Mouse (Mus musculus): Measurements from ENCODE around the gene Calr3. TPM values are rescaled to one million over a fixed set of nuclear protein-coding genes. Genes with fewer than 3 reads are reported as not detected.

Calr3 gene
- polyA plus RNA-seq, 1 experiment from 2014 or later = 0.71 TPM

- DNase-seq (ENCODE audit: low spot score, missing footprints) (peak; percentile 94), ATAC-seq (ENCODE audit: low FRiP score) (peak; percentile 80)
- Histone ChIP-seq H3K4me3 (ENCODE audit: low read depth, low read length) (peak overlapping the region; percentile 94), H3K36me3 (ENCODE audit: control insufficient read depth, insufficient read depth, low read length) (0 out of 2 replicates have a peak, but pooled peaks cover 3% of the 10 kb centered on the region), H3K4me1 (ENCODE audit: control insufficient read depth, insufficient read depth, low read length) (peaks cover 11% of the 10 kb centered on the region), H3K9ac (ENCODE audit: low read length) (peak overlapping the region; percentile 87), H3K4me2 (peak overlapping the region; percentile 64), H3K27me3 (ENCODE audit: control insufficient read depth, insufficient read depth, low read length) (no peaks in the 10 kb centered on the region), H3K27ac (ENCODE audit: low read depth, low read length) (peak overlapping the region; percentile 32; the same call in 1 of the 2 replicates), H3K9me3 (ENCODE audit: control insufficient read depth, low read length) (no peaks in the 10 kb centered on the region)
- under 1% methylated on average over 66 of the region's 73 CpGs for WGBS
These were observed 22.9 kb downstream of the Calr3 start for GRCm38 (mm10) chr8:72420571-72421361.

DNA sequence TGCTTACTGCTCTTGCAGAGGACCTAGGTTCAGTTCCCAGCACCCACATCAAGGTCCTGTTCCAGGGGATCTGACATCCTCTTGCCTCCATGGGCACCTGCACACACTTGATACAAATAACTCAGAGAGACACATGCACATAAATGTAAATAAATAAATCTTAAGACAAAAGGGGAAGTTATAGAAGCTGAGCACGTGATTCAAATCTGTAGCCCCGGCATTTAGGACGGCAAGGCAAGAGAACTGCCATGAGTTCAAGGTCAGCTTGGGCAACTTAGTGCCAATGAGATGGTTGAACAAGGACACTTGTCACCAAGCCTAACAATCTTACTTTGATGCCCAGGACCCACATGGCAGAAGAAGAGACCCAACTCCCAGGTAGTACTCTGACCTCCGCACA is 25.6 kb downstream of the Calr3 start:
- no peak for DNase-seq (ENCODE audit: low spot score, missing footprints)
- WGBS = 94% methylated on average over 4 of the region's 4 CpGs
- Histone ChIP-seq H3K27me3 (ENCODE audit: control insufficient read depth, insufficient read depth, low read length) (no peaks in the 10 kb centered on the region), H3K4me1 (ENCODE audit: control insufficient read depth, insufficient read depth, low read length) (peaks cover 11% of the 10 kb centered on the region), H3K9me3 (ENCODE audit: control insufficient read depth, low read length) (no peaks in the 10 kb centered on the region), H3K4me2 (no peak overlapping the region), H3K27ac (ENCODE audit: low read depth, low read length) (no peak overlapping the region), H3K9ac (ENCODE audit: low read length) (no peak overlapping the region), H3K4me3 (ENCODE audit: low read depth, low read length) (no peak overlapping the region), H3K36me3 (ENCODE audit: control insufficient read depth, insufficient read depth, low read length) (0 out of 2 replicates have a peak, but pooled peaks cover 3% of the 10 kb centered on the region)
- ATAC-seq (ENCODE audit: low FRiP score) = no peak

DNA sequence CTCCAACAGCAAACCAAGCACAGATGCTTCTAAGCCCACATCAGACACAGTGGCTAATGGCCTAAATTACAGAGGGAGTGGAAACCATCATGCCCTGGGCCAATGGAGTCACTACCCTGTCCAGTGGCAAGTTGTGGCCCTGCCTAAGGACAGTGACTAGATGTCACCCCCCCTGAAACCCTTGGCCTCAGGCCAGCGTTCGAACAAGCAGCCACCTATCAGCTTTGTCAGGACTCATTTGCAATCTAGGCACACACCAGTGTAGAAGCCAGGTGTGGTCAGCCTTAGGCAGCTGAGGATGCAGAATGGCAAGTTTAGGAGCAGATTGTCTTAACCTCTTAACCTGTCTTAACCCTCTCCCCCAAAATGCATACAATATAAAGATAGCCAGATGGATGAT is 28.4 kb downstream of the Calr3 start:
- Histone ChIP-seq H3K9ac (ENCODE audit: low read length) (no peak overlapping the region), H3K36me3 (ENCODE audit: control insufficient read depth, insufficient read depth, low read length) (0 out of 2 replicates have a peak, but pooled peaks cover 6% of the 10 kb centered on the region), H3K27me3 (ENCODE audit: control insufficient read depth, insufficient read depth, low read length) (no peaks in the 10 kb centered on the region), H3K9me3 (ENCODE audit: control insufficient read depth, low read length) (no peaks in the 10 kb centered on the region), H3K4me3 (ENCODE audit: low read depth, low read length) (no peak overlapping the region), H3K27ac (ENCODE audit: low read depth, low read length) (no peak overlapping the region), H3K4me1 (ENCODE audit: control insufficient read depth, insufficient read depth, low read length) (peaks cover 10% of the 10 kb centered on the region), H3K4me2 (no peak overlapping the region)
- no peak for ATAC-seq (ENCODE audit: low FRiP score)
- DNase-seq (ENCODE audit: low spot score, missing footprints) = no peak
- WGBS = 91% methylated on average over 2 of the region's 2 CpGs

DNA sequence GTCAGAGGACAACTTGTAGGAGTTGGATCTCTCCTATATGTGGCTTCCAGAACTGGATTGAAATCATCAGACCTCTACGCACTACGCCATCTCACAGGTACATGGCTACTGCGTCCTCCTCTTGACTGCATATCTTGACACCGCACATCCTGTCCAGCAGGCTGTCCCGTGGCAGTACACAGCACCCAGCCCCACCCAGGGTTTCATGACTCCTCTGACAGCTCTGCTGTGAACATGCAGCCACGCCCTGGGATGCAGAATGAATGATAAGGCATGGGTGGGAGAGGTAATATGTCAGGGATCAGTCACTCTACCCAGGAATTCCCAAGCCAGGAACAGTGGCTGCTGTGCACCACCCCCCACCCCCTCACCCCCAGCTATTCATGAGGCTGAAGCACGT is 29.8 kb downstream of the Calr3 start:
- DNase-seq (ENCODE audit: low spot score, missing footprints) (no peak), ATAC-seq (ENCODE audit: low FRiP score) (no peak)
- Histone ChIP-seq H3K27me3 (ENCODE audit: control insufficient read depth, insufficient read depth, low read length) (no peaks in the 10 kb centered on the region), H3K4me2 (no peak overlapping the region), H3K4me3 (ENCODE audit: low read depth, low read length) (no peak overlapping the region), H3K27ac (ENCODE audit: low read depth, low read length) (no peak overlapping the region), H3K36me3 (ENCODE audit: control insufficient read depth, insufficient read depth, low read length) (0 out of 2 replicates have a peak, but pooled peaks cover 6% of the 10 kb centered on the region), H3K9ac (ENCODE audit: low read length) (no peak overlapping the region), H3K4me1 (ENCODE audit: control insufficient read depth, insufficient read depth, low read length) (peaks cover under 1% of the 10 kb centered on the region; the same call in 1 of the 2 replicates), H3K9me3 (ENCODE audit: control insufficient read depth, low read length) (no peaks in the 10 kb centered on the region)
- WGBS = 93% methylated on average over 7 of the region's 7 CpGs

DNA sequence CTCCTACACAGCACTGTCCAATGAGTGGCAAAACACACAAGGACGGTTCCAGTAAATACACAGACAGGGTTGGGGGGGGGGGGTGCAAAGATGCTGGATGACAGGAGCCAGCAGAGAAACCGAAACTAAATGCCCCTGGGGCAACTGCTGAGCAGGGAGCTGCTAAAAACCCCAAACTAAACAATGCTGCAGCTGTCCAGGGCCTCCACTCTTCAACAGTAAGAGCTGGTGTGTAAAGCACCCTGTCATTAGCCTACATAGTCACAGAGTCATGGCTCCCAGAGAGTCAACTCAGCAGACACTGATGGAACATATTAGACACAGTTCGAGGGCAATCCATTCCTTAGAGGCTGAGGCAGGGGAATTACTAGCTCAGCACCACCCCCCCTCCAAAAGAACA is 34.2 kb downstream of the Calr3 start:
- H3K4me3 ChIP-seq (ENCODE audit: low read depth, low read length) = no peak overlapping the region
- no peak for ATAC-seq (ENCODE audit: low FRiP score)
- no peaks in the 10 kb centered on the region for H3K9me3 ChIP-seq (ENCODE audit: control insufficient read depth, low read length)
- WGBS = 83% methylated on average over 3 of the region's 3 CpGs
- H3K4me1 ChIP-seq (ENCODE audit: control insufficient read depth, insufficient read depth, low read length) = no peaks in the 10 kb centered on the region
- no peak for DNase-seq (ENCODE audit: low spot score, missing footprints)
- no peak overlapping the region for H3K9ac ChIP-seq (ENCODE audit: low read length)
- no peaks in the 10 kb centered on the region for H3K27me3 ChIP-seq (ENCODE audit: control insufficient read depth, insufficient read depth, low read length)
- no peak overlapping the region for H3K27ac ChIP-seq (ENCODE audit: low read depth, low read length)
- 0 out of 2 replicates have a peak, but pooled peaks cover 3% of the 10 kb centered on the region for H3K36me3 ChIP-seq (ENCODE audit: control insufficient read depth, insufficient read depth, low read length)
- no peak overlapping the region for H3K4me2 ChIP-seq

DNA sequence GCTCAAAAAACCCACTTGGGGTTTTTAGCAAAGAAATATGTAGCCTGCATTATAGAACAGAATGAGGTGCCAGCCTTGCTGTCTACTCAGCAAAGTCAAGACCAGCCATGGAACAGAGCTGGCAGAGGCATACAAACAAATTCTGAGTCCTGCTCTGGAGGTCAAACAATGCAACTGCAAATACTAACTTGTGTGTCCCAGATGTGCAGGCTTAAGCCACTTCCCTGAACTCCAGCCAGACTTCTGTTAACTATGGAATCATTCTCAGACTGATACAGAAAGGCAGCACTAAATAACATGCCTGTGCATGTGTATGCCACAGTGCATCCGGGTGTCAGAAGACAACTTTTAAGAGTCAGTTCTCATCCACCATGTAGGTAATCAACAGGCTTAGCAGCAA is 35.8 kb downstream of the Calr3 start:
- no peak overlapping the region for H3K4me3 ChIP-seq (ENCODE audit: low read depth, low read length)
- 0 out of 2 replicates have a peak, but pooled peaks cover 3% of the 10 kb centered on the region for H3K36me3 ChIP-seq (ENCODE audit: control insufficient read depth, insufficient read depth, low read length)
- H3K9me3 ChIP-seq (ENCODE audit: control insufficient read depth, low read length) = no peaks in the 10 kb centered on the region
- WGBS = 91% methylated on average over 1 of the region's 1 CpGs
- no peak overlapping the region for H3K4me2 ChIP-seq
- H3K9ac ChIP-seq (ENCODE audit: low read length) = no peak overlapping the region
- H3K4me1 ChIP-seq (ENCODE audit: control insufficient read depth, insufficient read depth, low read length) = no peaks in the 10 kb centered on the region
- DNase-seq (ENCODE audit: low spot score, missing footprints) (no peak), ATAC-seq (ENCODE audit: low FRiP score) (no peak)
- H3K27me3 ChIP-seq (ENCODE audit: control insufficient read depth, insufficient read depth, low read length) = no peaks in the 10 kb centered on the region
- H3K27ac ChIP-seq (ENCODE audit: low read depth, low read length) = no peak overlapping the region

GRCm38 (mm10) chr8:72402981-72403380 is 40.7 kb downstream of the Calr3 start:
- H3K9me3 ChIP-seq (ENCODE audit: control insufficient read depth, low read length) = no peaks in the 10 kb centered on the region
- no peak overlapping the region for H3K27ac ChIP-seq (ENCODE audit: low read depth, low read length)
- WGBS = 91% methylated on average over 3 of the region's 3 CpGs
- H3K9ac ChIP-seq (ENCODE audit: low read length) = no peak overlapping the region
- H3K36me3 ChIP-seq (ENCODE audit: control insufficient read depth, insufficient read depth, low read length) = peaks cover 9% of the 10 kb centered on the region; the same call in 1 of the 2 replicates
- no peaks in the 10 kb centered on the region for H3K4me1 ChIP-seq (ENCODE audit: control insufficient read depth, insufficient read depth, low read length)
- ATAC-seq (ENCODE audit: low FRiP score) = no peak
- no peak overlapping the region for H3K4me2 ChIP-seq
- H3K27me3 ChIP-seq (ENCODE audit: control insufficient read depth, insufficient read depth, low read length) = no peaks in the 10 kb centered on the region
- no peak overlapping the region for H3K4me3 ChIP-seq (ENCODE audit: low read depth, low read length)
- DNase-seq (ENCODE audit: low spot score, missing footprints) = no peak

GRCm38 (mm10) chr8:72401381-72401780 is 42.3 kb downstream of the Calr3 start:
- WGBS = 100% methylated on average over 1 of the region's 1 CpGs
- Histone ChIP-seq H3K9ac (ENCODE audit: low read length) (no peak overlapping the region), H3K36me3 (ENCODE audit: control insufficient read depth, insufficient read depth, low read length) (peaks cover 9% of the 10 kb centered on the region; the same call in 1 of the 2 replicates)

GRCm38 (mm10) chr8:72385737-72386136 is 57.9 kb downstream of the Calr3 start:
- DNase-seq (ENCODE audit: low spot score, missing footprints) = no peak
- no peak for ATAC-seq (ENCODE audit: low FRiP score)
- no peaks in the 10 kb centered on the region for H3K4me1 ChIP-seq (ENCODE audit: control insufficient read depth, insufficient read depth, low read length)
- H3K36me3 ChIP-seq (ENCODE audit: control insufficient read depth, insufficient read depth, low read length) = peaks cover 45% of the 10 kb centered on the region
- WGBS = 91% methylated on average over 2 of the region's 2 CpGs
- no peak overlapping the region for H3K4me3 ChIP-seq (ENCODE audit: low read depth, low read length)
- H3K27ac ChIP-seq (ENCODE audit: low read depth, low read length) = no peak overlapping the region
- H3K27me3 ChIP-seq (ENCODE audit: control insufficient read depth, insufficient read depth, low read length) = no peaks in the 10 kb centered on the region
- H3K9me3 ChIP-seq (ENCODE audit: control insufficient read depth, low read length) = no peaks in the 10 kb centered on the region
- H3K9ac ChIP-seq (ENCODE audit: low read length) = no peak overlapping the region
- no peak overlapping the region for H3K4me2 ChIP-seq

More at GRCm38 (mm10) chr8:72401381-72401780, 42.3 kb downstream of the Calr3 start:
- Histone ChIP-seq H3K4me3 (ENCODE audit: low read depth, low read length) (no peak overlapping the region), H3K27ac (ENCODE audit: low read depth, low read length) (no peak overlapping the region), H3K9me3 (ENCODE audit: control insufficient read depth, low read length) (no peaks in the 10 kb centered on the region), H3K27me3 (ENCODE audit: control insufficient read depth, insufficient read depth, low read length) (no peaks in the 10 kb centered on the region), H3K4me1 (ENCODE audit: control insufficient read depth, insufficient read depth, low read length) (no peaks in the 10 kb centered on the region), H3K4me2 (no peak overlapping the region)
- no peak for ATAC-seq (ENCODE audit: low FRiP score)
- no peak for DNase-seq (ENCODE audit: low spot score, missing footprints)

Data from midbrain, embryonic 11.5 days (tissue).